Mouse (Mus musculus): ENCODE measurements around the gene Trim7.
A peak's percentile ranks its signal among the peaks of the same experiment; 100 is the strongest.
"Not testable (repeated sequence)": the region's sequence is repeated elsewhere in the genome, so short reads cannot be mapped to it uniquely, and the experiment has no call there.

The Trim7 gene

GRCm38 (mm10) chr11:48801831-48802772, 23.8 kb upstream of the Trim7 start:
- no peak for DNase-seq (ENCODE audit: low spot score in 2 of 2)

- DNase-seq (ENCODE audit: low spot score in 2 of 2): no peak
Measured at GRCm38 (mm10) chr11:48803988-48804387, 22.0 kb upstream of the Trim7 start.

- no peak for DNase-seq (ENCODE audit: low spot score in 2 of 2)
Measured at GRCm38 (mm10) chr11:48804922-48805321, 21.0 kb upstream of the Trim7 start.

- peak in 1 of 2 experiments; percentile 48 for DNase-seq (ENCODE audit: low spot score in 2 of 2)
Measured at GRCm38 (mm10) chr11:48806856-48807562, 18.9 kb upstream of the Trim7 start.

DNA sequence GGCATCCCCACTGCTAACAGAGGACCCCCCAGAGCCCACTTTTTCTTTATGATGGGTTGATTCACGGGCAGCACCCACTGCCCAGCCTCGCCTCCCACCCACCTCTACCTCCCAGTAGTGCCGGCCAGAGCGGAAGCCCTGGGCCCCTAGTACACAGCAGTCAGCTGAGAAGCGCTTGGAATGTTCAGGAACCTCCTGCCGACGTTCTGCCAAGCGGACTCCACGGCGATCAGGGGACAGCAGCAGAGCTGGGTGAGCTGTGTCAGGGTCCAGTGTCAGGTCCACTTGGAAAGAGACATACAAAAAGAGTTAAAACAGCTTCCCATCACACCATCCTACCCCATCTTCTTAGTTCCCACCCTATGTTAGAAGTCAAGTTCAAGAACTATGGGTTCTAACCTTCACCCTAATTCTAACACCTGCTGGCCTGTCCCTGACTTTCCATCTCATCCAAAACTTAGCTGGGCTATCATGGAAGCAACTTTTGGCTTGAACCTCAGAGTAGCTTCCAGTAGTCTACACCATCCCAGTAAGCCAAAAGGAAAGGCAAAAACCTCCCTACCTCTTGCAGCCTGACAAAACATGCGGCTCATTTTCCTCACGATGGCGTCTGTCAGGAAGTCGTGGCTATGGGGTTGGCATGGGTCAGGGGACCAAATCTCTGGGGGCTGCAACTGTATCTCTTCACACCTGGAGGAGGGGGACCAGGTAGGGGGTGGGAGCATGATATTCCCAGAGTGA, 18.2 kb upstream of the Trim7 start:
- DNase-seq (ENCODE audit: low spot score in 2 of 2): no peak

DNA sequence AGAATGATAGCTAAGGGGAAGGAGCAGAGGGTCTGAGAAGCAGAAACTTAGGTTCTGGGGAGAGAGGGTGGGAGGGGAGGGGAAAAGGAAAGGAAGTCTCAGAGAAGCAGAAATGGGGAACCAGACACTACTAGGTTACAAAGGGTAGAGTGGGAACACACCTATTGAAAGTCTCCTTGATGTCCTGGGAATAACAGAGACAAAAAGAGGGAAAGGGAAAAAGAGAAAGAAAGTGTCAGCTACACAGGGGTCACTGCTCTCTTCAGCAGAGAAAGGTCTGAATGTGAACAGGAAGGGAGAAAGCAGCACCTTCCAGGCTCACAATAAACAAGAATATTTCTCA, 17.7 kb upstream of the Trim7 start:
- no peak for DNase-seq (ENCODE audit: low spot score in 2 of 2)

GRCm38 (mm10) chr11:48808737-48809433, 17.1 kb upstream of the Trim7 start:
- no peak for DNase-seq (ENCODE audit: low spot score in 2 of 2)

DNA sequence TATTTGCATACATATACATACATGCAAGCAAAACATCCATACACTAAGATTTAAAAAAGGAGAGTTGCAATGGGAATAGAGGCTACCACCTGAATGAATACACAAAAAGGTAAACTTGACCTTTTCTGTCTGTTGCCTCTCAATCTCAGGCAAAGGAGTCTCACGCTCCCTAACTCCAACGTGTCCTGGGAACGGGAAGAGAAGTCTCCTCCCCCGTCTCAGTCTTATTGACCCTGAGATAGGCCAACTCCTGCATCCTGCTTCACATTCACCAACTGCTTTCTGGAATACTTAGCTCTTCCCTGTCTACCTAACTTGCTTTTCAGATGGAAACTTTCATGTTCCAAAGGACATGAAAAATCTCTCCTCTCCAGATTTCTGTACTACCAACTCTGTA, 16.5 kb upstream of the Trim7 start:
- DNase-seq (ENCODE audit: low spot score in 2 of 2): no peak

GRCm38 (mm10) chr11:48810142-48810541, 15.8 kb upstream of the Trim7 start:
- no peak for DNase-seq (ENCODE audit: low spot score in 2 of 2)

- no peak for DNase-seq (ENCODE audit: low spot score in 2 of 2)
Measured at GRCm38 (mm10) chr11:48813782-48814181, 12.2 kb upstream of the Trim7 start.

- DNase-seq (ENCODE audit: low spot score in 2 of 2): no peak
Measured at GRCm38 (mm10) chr11:48815851-48816250, 10.1 kb upstream of the Trim7 start.

GRCm38 (mm10) chr11:48816281-48816781, 9.6 kb upstream of the Trim7 start:
- DNase-seq (ENCODE audit: low spot score in 2 of 2): peak; percentile 48 to 55

- DNase-seq (ENCODE audit: low spot score in 2 of 2): peak; percentile 95 to 98
Measured at GRCm38 (mm10) chr11:48816800-48817665, 8.9 kb upstream of the Trim7 start, which contains the start of gene Trim41. Trim41 (minus strand) TSS chr11:48817353.

GRCm38 (mm10) chr11:48817794-48818193, 8.1 kb upstream of the Trim7 start:
- DNase-seq (ENCODE audit: low spot score in 2 of 2): no peak

DNA sequence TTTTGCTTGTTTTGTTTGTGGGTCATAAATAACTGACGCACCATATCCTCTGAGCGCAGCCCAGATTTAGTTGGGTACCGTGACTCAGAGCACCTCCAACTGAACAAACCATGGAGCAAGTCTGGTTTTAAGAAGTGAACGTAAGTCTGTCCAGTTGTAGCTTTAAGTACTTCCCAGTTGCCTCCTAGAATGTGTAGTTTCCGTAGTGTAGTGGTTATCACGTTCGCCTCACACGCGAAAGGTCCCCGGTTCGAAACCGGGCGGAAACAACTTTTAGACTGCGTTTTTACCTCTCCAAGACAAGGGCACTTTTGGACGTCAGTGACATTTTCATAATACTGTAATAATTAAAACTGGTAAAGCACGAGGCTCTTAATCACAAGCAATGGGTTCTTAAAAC, 7.6 kb upstream of the Trim7 start:
- DNase-seq (ENCODE audit: low spot score in 2 of 2): peak; percentile 68 to 95

- DNase-seq (ENCODE audit: low spot score in 2 of 2): no peak
Measured at GRCm38 (mm10) chr11:48819614-48820307, 6.2 kb upstream of the Trim7 start.

DNA sequence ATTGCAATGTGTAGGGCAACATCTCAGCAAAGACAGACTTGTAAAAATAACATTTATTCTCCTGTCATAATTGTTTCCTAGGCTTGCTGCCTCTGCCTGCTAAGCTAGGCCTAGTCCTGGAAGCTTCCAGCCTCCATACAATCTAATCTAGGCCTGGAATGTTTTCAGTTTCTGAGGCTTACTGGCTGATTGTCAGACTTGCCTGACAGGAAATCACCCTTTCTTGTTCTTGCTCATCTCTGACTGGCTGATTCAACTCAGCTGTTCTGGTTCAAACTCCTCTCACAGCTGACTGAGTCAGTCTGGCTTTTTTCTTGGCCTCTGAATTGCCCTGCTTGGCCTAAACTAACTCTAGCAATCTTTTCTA, 5.6 kb upstream of the Trim7 start:
- no peak for DNase-seq (ENCODE audit: low spot score in 2 of 2)

- not testable (repeated sequence) for DNase-seq (ENCODE audit: low spot score in 2 of 2)
Measured at GRCm38 (mm10) chr11:48821299-48821698, 4.6 kb upstream of the Trim7 start.

- DNase-seq (ENCODE audit: low spot score in 2 of 2): no peak
Measured at GRCm38 (mm10) chr11:48822768-48823512, 3.0 kb upstream of the Trim7 start.
